Mouse (Mus musculus): Measurements from ENCODE around the gene Adamts6.

- TF ChIP-seq POLR2A (IDR thresholded peaks at IDR 0.05; ENCODE audit: low read depth, low read length) = no peak
- no peak for TF ChIP-seq CTCF (conservative IDR thresholded peaks at IDR 0.05; ENCODE audit: insufficient read depth, insufficient read length, low read depth, low read length)
Observed at GRCm38 (mm10) chr13:104448349-104448748, 160.7 kb downstream of the Adamts6 start.

All from kidney, adult 2 months (tissue).